Mouse (Mus musculus) hematopoietic stem cell, adult 5-6 weeks (primary cell): ENCODE measurements at regions not wholly inside any gene's neighbourhood (a gene's known extent, or its start where the extent isn't known, plus 50 kb on each side); places are given as distances from the start of the nearest gene placed in this dataset.
A peak's percentile ranks its signal among the peaks of the same experiment; 100 is the strongest.

ENCODE experiments used
- ATAC-seq, 2 experiments: fragments of 125-278 bp in 1 of 2; replicated peaks in 1 of 2; 2 replicates each; pipeline ENCODE4 v1.8.0; 2016 to 2017; ENCODE audit warnings: inconsistent platforms in 2 of 2, mild to moderate bottlenecking in 2 of 2, moderate number of reproducible peaks in 2 of 2, low read depth in 1 of 2, moderate TSS enrichment in 1 of 2; ENCODE audit not compliant: low FRiP score in 2 of 2, poor library complexity in 2 of 2, severe bottlenecking in 2 of 2, insufficient read depth in 1 of 2, low TSS enrichment in 1 of 2

DNA sequence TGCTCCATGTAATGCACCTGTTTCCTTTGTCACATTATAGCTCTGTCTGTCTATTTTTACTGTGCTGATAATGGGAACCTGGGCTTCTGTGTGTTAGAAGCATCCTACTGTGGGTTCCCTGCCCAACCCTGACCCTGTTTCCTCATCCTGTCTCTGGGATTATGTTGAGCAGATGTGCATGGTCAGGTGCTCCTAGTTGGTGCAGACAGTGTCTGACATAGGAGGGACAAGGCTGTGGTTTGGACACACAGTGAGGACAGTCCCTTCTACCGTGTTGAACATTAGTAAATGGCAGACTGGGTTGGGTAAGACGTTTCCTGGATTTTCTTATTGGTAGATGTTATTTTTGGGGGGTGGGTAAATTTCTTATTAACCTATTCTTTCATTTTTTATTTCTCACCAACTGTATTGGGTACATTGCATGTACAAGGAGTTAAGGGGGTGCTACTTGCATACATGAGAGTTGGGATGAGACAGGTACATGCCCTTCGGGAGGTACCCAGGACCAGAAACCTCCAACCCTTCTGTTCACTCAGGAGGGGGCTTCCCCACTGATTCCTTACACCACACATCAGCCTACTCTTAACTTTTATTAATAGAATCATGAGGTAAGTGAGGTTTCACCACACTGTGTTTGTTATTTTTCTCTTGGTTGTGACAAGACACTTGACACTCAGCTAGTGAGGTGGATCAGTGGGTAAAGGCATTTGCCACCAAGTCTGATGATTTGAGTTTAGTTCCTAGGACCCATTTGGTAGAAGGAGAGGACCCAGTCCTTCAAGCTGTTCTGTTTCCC lies 97.1 kb downstream of the Tpra1 start:
- no peak for ATAC-seq

DNA sequence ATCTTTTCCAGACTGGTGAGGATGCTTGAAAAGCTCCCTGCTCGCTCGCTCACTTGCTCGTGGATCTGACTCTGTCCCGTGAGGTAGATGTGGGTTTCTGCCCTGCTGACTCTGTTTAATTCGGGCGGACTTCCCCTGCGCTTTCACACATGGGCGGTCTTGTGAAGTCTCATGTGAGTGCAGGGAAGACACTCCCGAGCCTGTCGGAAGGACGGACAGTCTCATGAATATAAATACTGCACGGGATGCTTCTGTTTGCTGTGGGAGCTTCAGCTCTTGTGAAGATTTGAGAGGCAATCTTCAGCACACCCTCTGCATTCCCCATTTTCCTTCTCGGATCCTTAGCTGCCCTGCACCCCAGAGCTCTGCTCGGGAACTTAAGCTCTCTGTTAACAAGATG lies 98.3 kb downstream of the Tpra1 start:
- no peak for ATAC-seq

DNA sequence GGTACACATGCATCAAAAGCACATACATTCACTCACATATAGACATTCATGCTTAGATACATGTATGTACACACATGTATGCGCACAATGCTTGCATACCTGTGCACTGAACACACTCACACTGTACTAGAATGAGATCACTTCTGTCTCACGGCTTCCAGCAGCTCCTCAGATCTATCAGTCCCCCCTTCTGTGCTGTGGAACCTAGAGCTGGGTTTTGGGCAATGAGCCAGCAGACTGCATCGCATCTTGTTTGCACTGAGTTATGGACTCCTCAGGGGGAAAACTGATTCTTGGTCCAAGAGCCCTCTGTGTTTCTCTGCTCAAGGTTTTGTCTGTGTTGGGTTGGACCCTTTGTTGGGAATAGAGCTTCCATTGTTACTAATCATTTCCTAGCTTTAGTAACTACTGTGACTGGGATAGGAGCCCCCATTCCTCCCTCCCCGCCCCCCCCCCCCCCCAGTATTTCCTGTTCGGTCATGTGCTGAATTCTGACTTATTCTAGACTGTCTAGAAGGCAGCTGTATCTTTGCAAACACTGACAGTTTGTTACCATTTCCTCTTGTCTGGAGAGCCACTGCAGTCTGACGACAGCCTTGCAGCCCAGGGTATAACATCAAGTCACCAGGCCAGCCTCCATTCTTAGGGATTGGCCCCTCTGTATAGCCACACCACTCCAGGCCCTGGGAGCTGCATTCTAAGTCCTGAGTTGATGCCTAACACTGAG lies 101.3 kb downstream of the Tpra1 start:
- ATAC-seq: no peak

DNA sequence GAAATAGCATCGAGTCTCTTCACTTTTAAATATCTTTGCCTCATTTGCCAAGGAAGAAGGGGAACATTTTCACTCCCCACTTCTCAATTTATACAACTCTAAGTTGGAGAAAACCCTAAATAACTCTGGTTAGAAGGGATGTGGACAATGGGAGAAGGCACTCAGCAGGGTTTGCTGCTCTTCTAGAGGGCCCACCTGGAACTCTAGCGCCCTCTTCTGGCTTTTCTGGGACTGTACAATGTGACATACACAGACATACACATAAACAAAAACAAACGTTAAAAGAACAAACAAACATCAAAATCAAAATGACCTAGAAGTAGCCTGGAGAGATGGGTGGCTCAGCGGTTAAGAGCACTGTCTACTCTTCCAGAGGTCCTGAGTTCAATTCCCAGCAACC lies 103.0 kb downstream of the Tpra1 start:
- no peak for ATAC-seq

DNA sequence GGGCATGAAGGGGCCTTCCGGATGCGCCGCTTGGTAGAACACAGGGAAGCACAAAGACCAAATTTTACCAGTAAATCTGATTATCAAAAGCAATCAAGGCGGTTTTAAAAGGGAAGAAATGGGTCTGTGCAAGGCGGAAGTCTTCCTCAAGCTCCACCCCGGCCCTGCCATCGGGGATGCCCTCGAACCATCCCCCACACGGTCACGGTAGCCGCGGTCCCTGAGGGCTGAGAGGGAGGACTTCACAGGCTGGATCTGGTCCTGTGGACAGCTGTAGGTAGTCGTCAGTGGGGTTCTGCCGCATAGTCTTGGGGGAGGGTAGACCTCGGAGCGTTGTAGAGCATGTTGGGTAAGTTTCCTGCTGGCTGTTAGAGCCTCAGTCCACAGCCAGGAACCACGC lies 104.9 kb downstream of the Tpra1 start:
- no peak for ATAC-seq

DNA sequence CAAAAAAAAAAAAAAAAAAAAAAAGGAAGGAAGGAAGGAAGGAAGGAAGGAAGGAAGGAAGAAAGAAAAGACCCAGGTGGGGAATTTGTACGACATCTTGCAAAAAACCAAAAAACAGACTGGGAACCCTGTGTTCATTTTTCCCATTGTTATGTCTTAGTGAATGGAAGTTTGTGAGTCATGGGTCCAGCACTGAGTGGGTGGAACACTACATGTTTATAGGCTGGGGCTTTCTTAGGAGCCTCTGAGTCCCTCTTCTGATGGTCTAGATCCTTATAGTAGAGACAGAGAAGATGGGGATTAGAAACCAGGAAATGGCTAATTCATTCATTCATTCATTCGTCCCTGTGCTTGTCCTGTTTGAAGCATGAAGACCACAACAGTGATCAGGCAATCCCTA lies 105.5 kb downstream of the Tpra1 start:
- no peak for ATAC-seq

DNA sequence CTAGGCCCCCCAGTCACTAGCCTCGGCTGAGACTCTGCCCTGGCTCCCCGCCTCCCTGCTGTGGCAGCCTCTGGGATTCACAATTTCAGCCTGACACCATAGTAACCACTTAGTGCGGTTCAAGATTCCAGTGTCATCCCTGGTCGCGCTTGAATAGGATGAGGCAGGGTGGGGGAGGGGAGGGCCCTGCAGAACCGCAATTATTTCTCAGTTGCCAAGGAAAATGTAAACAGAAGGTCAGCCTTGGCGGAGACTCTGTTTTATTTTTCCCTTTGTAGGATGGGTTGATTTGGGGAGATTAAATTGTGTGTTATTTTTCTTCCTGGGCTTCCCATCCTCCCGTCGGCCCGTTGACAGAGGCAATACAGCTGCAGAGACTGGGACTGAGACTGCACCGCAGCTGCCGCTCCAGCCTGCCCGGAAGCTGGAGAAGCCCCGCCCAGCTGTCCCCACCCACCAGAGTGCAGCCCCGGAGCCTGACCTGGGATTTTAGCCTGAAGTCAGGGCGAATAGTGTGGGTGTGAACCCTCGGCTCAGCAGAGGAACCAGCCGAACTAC lies 106.6 kb downstream of the Tpra1 start:
- peak in 1 of 2 experiments; percentile 24; a peak in 3 of 4 replicates for ATAC-seq

DNA sequence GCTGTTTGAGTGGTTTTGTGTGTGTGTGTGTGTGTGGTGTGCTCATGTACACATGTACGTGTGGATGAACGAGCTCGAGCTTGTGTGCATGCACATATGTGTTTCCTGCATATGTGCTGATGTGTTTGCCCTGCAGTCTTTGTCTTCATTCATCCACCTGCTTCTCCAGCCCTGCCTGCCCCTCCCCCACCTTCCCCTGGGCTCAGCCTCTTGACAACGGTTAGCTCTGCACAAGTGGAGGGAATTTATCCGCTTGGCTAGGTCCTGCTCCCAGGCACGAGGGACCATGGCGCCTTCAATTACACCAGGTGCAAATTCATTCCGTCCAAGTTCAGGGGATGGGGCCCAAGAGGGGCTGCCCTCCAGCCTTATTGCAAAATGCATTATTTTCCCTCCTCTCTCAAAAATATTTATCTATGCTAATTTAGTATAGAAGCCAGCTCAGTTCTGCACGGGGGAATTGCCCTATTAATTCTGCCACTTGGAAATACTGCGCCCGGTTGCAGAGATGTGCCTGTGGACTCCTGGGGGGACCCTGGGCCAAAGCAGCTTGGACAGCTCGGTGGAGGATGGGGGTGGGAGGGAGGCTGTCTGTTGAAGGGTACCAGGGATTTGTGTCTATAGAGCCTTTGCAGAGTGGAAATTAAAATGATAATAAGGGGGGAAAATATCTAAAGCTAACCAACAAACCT lies 111.1 kb downstream of the Tpra1 start:
- ATAC-seq: no peak

DNA sequence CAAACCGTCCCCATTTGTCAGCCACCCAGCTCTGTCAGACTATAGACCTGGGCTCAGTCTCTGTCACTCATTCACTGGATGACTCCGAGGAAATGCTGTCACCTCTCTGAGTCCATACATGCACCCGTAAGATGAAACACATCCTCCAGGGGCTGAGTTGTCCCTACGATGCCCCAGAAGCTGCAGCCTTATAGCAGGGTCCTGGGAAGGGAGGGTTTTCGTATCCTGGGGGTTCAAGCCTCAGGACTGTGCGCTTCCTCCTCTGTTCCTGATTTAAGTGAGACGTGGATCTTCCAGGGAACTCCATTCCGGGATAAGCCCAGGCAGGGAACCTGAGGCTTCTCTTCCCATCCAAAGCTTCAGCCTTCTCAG lies 111.6 kb downstream of the Tpra1 start:
- no peak for ATAC-seq

DNA sequence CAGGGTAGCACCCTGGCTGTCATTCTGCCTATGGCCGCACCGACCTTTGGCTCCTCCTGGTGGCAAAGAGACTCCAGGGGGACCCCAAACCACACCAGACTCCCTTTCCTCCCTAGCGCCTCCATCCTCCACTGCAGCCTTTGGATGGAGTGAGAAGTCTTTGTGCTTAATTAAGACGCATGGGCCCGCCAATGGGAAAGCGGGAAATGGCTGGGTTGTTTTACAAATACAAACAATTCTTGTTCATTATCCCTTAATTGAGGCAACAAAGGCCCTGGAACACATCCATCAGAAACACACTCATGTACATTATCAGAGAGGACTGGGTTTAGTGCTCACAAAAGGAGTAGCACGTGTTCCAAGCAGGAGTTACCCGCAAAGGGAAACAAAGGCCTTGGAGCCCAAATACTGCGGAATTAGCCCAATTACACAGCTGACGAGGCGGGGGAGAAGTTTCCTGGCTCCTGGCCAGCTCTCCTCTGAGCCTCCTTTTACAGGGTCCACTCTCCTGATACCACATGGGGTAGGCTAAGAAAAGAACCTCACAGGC lies 122.1 kb downstream of the Tpra1 start:
- ATAC-seq: no peak

DNA sequence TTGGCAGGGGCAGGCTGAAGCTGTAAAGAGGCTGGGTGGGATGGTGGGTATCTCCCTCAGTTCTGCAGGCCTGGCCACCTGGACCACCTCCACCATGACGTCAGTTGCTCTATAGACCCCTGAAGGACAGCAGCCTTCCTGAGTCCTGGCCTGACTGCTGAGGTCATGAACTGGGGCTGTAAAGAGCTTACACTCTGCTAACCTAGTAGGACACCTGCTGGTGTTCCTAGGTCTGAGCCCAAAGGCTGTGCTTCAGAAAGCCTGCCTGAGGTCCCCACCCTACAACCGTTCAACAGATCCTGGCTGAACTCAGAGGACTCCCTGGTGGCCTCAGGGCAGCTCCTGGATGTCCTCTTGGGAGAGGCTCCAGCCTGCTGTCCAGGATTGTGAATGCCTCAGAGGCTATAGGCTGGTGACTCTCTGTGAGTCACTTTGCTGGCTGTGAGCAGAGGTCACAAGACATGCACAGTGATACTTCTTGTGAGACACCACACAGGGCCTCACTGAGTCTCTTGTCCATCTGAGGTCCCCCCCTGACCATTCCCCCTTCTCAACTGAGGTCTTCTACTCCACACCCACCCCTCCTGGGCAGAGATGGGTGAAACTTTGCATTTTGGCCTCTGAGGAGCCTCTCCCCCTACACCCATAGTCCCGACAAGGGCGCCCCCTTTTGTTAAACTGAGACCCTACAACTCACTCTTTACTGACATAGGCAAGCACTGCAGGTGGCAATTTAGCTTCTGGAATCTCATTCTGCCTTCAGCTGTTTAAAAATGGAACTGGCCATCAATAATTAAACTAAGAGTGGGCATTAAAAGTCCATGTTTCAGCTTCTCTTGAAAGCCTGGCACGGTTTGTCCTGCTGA lies 131.6 kb downstream of the Tpra1 start:
- no peak for ATAC-seq

DNA sequence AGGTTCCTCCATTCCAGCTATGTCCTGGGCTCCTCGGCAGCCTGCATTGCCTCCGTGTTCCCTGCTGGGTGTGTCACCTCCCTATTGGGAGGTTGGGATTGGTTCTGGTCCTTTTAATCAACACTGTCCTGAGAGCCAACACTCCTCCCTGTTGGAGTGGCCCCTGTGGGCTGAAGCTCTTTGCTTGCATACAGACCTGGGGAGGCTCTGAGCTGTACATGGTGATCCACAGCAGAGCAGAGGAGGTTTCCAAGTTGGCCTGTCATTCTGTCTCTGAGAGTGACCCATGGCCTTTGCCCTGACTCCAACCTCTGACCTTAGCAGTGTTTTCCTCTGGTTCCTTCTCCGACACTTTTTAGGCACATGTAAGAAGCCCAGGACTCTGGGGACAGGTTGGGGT lies 132.4 kb downstream of the Tpra1 start:
- ATAC-seq: no peak

DNA sequence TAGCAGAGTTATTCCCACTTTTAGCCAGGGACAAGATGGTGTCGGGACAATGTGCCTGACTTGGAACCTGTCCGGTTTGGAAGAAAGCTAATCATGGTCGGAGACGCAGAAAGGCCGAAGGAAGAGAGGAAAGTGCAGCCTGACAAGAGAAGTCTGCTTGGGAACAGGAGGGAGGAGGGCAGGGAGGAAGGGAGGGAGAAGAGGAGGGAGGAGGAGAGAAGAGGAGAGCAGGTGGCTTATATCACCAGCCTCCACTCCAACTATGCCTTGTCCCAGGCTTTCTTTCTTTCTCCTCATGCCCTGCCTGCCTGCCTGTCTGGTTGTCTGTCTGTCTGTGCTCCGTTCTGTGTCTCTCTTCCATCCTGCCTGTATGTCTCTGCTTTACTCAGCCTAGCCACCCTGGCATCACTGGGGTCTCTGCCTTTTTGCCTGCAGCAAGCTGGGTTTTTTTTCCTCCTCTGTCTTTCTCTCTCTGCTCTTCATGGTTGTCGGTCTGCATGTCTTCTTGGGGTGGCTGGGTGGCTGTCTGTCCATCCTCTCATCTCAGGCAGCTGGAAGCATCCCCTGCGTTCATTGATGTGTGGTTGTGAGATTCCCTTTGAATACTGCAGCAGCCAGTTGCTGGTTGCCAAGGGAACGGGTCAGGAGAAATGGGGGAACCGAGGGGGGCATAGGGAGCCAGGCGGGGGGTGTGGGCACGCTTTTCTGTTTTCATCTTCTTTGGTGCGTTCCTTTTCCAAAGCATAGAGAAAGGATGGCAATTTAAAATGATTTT lies 133.2 kb downstream of the Tpra1 start:
- ATAC-seq: no peak

DNA sequence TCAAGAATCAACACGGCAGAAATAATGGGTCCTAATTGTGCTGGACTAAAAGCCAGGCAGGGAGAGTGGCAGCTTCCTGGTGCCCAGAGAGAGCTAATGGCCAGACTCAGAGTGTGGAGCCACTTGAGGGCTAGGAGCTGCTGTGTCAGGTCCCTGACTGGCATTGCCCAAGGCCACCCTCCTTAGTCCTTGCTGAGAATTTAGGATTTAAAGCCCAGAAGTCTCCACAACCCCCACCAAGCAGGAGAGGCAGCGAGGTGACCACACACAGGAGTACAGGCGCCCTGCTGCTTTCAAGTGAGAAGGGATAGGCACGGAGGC lies 133.7 kb downstream of the Tpra1 start:
- ATAC-seq: no peak

DNA sequence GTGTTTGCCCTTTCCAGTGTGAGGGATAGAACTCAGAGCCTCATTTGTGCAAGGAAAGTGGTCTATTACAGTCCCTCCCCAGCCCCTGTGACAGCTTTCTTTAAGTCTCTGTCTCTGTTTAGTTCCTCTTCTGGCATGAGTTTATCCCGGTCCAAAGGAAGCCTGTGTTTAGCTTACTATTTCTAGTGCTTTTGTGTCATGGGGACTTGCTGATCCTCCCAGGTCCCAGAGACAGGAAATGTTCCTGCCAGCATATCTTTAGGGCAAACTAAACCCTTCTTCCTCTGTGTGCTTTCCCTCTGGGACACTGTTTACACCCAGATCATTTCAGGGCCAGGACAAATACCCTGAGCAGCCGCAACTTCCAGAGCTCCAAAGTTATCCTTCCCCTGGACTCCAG lies 135.3 kb downstream of the Tpra1 start:
- ATAC-seq: no peak

DNA sequence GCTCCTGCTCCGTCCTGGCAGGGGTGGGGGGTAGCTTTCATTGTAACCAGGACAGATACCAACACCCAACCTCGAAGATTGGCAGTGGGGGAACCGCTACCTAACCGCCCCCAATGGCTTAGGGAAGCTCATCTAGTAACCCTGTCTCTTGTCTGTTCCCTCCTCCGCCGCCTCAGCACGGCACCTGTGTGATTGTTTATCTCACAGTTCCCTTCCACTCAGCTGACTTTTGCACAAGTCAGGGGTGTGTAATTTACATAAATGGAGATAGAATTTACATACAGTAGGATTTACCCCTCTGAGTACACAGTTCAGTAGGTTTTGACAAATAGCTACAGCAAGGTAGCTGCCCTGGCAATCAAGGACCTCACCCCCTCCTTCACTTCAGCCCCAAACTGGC lies 135.8 kb downstream of the Tpra1 start:
- ATAC-seq: no peak

DNA sequence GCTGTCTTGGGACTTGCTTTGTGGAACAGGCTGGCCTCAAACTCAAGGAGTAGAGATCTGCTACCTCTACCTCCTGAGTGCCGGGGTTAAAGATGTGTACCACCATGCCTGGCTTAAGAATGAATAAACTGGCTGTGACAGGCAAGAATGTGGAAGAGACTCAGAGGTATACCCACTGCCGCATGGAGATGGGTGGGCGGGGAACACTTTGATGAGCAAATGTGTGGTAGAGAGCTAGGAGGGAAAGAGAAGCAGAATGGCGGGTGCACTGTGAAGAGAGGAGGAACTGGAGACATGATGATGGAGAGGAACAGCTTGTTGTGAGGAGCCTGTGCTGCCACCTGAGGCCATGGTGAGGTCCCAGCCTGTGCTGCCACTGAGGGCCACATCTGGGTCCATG lies 138.9 kb downstream of the Tpra1 start:
- no peak for ATAC-seq
